Mouse (Mus musculus) large intestine, adult 2 months (tissue): ENCODE measurements around the gene Lpin1. TPM values are rescaled to one million over a fixed set of nuclear protein-coding genes. Genes with fewer than 3 reads are reported as not detected.

Experiments
- DNase-seq: peaks from one replicate; pipeline ENCODE4 v3.0.0-alpha.2; 2012; ENCODE audit warnings: low read depth, low spot score
- WGBS: fragments of 180-500 bp; shearing (Covaris S2); methylation state at CpG from one replicate; pipeline ENCODE4 v1.1.7; 2018; 5-methylcytosine and 5-hydroxymethylcytosine counted together
- polyA plus RNA-seq: library from polyadenylated mRNA; depleted of rRNA; stranded (reverse); fragments of >200 nt; gene quantifications from 2 replicates; pipeline ENCODE4 v1.2.3, GENCODE M21; 2012

The Lpin1 gene
- polyA plus RNA-seq, 1 experiment: 4.9 TPM

DNA sequence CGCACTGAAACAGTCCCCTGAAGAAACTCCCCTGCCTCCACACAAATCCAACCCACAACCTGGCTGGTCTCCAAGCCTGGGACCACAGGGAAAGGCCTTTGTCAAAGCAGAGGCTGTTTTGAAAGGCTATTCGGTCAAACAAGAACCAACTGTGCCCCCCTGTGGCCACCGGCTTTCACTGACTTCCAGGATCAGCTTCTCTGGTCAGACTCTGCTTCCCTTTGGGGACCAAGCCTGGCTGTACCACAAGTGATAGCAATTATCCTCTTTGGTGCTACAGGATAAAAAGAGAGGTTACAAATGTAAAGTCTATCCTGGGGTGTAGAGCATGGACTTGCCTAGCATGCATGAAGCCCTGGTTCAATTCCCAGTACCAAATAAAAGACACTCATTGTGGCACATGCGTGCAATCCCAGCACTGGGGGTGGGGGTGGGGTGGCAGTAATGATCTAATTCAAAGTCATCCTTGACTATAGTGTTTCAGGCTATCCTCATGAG is 77.4 kb downstream of the Lpin1 start:
- DNase-seq: peak; percentile 13
- 30% methylated on average over 4 of the region's 4 CpGs for WGBS

- DNase-seq: no peak
- WGBS: 49% methylated on average over 7 of the region's 7 CpGs
Measured at GRCm38 (mm10) chr12:16532860-16533230, 77.9 kb downstream of the Lpin1 start.

DNA sequence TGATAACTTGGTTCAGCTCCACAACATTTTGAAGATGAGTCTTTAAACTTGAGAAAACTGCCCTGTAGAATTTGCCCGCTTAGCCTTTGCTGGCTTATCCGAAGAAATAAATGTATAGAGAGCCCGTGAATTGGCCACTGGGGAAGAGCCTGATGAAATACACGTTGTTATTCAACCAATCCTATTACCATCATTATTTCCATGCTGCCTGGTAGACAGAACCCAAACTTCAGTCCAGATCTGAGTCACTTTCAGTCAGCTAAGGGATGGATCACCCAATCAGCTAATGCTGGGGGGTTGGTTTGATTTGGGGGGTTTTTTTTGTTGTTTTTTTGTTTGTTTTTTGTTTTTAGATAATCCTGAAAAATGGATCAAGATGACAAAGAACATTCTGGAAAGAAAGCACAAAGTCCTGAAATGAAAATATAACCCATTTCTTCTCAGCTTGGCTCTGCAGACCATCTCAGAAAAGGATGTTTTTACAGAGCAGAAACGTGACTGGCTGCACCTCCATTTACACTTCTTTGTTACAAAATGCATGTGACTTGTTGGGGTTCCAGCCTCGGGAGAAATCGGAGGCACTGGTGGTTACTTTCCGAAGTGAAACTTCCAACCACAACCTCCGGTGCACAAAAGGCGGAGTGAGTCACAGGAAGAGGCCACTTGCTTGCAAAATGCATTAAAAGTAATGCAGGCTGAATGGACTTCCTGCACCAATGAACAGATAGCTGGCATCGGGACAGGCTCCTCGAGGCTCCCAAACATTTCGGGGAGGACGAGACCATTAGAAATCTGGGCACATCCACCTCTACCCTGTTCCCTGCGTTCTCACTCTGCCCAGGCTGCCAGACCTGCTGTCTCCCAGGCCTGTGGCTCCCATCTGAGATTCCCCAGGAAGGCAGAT is 78.6 kb downstream of the Lpin1 start:
- DNase-seq: no peak
- 65% methylated on average over 15 of the region's 15 CpGs for WGBS

DNA sequence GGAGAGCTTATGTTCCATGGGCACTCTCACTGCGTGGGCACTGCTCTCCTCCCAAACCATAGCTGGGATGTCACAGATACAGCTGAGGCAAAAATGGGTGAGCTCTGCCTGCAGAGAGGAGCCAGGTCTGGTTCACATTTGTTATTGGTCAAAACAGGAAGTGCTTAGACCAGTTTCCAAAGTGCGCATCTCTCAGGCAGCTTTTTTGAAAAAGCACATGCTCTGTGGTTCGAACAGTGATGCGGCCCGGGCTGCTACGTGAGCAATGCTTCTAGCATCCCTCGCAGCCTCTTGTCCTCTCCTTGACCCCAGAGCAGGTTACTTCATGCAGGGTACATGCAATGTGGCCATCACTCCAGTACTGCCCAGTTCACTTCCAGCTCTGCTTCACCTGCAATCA is 82.1 kb downstream of the Lpin1 start:
- WGBS: 93% methylated on average over 7 of the region's 7 CpGs

DNA sequence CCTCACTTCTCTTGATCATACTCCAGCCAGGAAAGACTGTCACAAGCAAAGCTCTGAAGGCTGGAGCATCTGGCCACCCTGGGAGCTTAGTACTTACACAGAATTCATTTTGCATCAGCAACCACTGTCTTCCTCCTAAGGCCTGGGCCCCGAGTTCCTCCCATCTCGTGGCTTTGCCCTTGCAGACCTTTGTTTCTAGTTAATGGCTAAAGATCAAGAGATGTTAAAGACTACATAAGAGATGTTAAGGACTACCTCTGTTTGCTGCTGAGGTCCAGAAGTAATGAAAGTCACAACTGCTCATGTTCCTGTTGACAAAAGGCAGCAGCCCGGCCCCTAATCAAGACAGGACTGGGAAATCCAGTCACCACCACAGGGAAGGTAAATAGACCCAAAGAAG is 82.8 kb downstream of the Lpin1 start:
- 54% methylated on average over 3 of the region's 3 CpGs for WGBS
- DNase-seq: no peak

More for the DNA sequence above, 82.1 kb downstream of the Lpin1 start:
- DNase-seq: no peak

GRCm38 (mm10) chr12:16526862-16527261 is 83.9 kb downstream of the Lpin1 start:
- DNase-seq: no peak
- 88% methylated on average over 5 of the region's 5 CpGs for WGBS

- WGBS: 69% methylated on average over 2 of the region's 2 CpGs
- no peak for DNase-seq
Measured at GRCm38 (mm10) chr12:16526134-16526533, 84.6 kb downstream of the Lpin1 start.

DNA sequence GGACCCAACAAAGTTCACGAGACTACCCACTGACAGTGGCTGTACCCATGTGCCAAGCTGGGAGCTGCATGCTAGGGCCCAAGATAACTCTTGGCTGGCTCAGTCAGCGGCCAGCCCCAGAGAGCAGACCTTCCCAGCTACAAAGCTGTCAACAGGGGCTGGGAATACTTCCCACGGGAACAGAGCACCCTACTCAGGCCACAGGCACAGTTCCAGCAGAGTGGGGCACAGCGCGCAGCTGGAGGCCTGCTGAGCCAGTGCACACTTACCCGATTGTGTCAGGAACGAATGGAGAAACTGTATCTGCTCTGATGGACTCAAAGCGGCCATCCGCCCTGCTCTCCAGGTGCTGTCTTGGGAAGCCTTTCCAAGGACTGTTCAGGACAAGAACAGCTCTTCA is 95.6 kb downstream of the Lpin1 start:
- 84% methylated on average over 9 of the region's 9 CpGs for WGBS
- DNase-seq: no peak

DNA sequence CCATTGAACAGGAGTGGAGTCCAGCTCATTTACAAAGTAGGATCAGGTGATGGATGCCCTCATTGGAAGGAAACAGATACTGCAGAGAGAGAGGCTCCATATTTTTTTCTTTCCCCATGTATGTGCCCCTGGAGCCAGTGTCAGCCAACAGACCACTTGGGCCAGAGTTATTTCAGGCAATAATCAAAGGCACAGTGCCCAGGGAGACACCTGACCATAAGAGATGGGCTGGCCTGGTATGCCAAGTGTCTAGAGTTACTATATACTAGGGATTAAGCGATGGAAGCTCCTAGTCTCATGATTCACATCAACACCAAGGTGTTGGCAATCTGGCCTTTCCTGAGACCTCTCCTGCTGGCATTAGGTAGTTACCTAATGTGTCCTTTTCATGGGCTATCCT is 97.8 kb downstream of the Lpin1 start:
- 97% methylated on average over 1 of the region's 1 CpGs for WGBS
- no peak for DNase-seq

DNA sequence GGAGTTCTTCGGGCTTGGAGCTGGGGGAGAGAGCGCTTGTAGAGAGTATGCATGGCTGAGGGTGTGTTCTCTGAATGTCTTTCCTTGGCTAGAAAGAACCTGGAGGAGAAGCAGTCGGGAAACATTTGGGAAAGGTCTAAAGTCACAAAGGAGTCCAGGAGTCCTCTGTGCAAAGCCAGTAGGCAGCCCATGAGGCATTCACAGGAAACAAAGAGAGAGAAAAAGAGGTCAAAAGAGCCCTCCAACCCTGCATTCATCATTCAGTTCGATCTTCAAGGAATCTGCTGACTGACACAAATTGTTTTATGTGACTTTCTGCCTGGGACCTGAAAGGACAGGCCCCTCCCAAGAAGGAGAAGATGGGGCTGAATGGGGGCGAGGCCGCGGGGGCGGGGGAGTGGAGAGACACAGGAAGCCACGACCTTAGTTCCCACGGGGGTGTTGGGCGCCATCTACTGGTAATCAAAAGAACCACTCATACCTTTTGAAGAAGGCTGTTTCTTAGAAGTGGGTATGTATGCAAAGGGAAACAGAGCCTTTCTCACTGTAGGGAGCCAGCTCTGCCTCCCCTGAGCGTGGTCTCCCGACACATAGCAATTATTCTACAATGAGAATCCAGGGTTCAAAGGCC is 101.5 kb downstream of the Lpin1 start:
- 16% methylated on average over 13 of the region's 13 CpGs for WGBS
- no peak for DNase-seq

GRCm38 (mm10) chr12:16506796-16507790 is 103.7 kb downstream of the Lpin1 start:
- WGBS: 74% methylated on average over 17 of the region's 17 CpGs
- no peak for DNase-seq

GRCm38 (mm10) chr12:16504244-16504643 is 106.5 kb downstream of the Lpin1 start:
- 94% methylated on average over 3 of the region's 3 CpGs for WGBS

GRCm38 (mm10) chr12:16497960-16498359 is 112.8 kb downstream of the Lpin1 start:
- DNase-seq: no peak
- WGBS: 33% methylated on average over 4 of the region's 4 CpGs

More at GRCm38 (mm10) chr12:16504244-16504643, 106.5 kb downstream of the Lpin1 start:
- DNase-seq: no peak

GRCm38 (mm10) chr12:16492713-16493112 is 118.1 kb downstream of the Lpin1 start:
- WGBS: 72% methylated on average over 6 of the region's 6 CpGs

DNA sequence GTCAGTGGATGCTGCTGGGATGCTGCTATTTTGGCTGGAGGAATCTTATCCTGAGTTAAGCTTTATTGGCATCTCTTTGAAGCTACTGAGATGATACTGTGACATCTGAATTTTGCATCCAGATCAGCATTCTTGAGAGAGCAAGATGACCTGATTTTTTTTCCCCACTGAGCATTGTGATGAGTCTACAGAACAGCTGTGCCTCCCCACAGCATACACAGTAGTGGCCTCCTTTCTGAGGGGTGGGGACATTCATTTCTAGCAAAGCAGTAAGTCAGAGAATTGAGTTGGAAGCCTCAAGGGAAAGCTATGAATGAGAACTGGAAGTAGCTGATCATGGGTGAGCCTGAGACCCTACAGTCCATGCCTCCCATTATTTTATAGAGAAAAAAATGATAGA is 121.9 kb downstream of the Lpin1 start:
- DNase-seq: no peak

More at GRCm38 (mm10) chr12:16492713-16493112, 118.1 kb downstream of the Lpin1 start:
- no peak for DNase-seq

DNA sequence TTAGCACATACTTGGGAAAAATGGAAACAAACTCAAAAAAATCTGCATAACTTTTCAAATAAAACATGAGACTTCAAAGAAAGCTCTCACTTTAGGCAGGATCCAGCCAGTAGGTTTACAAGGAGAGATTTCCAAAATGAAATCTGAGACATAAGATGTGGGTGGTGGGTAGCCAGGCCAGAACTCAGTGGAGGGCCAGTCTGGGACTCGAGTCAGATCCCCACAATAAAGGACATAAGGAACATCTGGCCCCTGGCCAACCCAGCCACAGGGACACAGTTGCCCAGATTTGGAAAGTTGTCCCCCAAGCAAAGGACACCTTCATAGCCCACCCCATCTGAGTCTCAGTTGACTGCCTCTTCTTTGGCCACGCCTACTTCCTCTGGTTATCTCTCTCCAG is 123.3 kb downstream of the Lpin1 start:
- WGBS: 48% methylated on average over 2 of the region's 2 CpGs

More for the DNA sequence above, 123.3 kb downstream of the Lpin1 start:
- DNase-seq: no peak
